Mouse (Mus musculus): ENCODE results near the gene Thg1l. TPM values are rescaled to one million over a fixed set of nuclear protein-coding genes. Genes with fewer than 3 reads are reported as not detected.

The Thg1l gene
- polyA plus RNA-seq, 1 experiment from 2014 or later: 9.4 TPM

- Histone ChIP-seq H3K4me2 (replicated peaks) (no peak overlapping the region), H3K36me3 (replicated peaks; ENCODE audit: control insufficient read depth, insufficient read depth) (peaks cover 38% of the 10 kb centered on the region), H3K27ac (no peak overlapping the region), H3K9ac (no peak overlapping the region), H3K9me3 (ENCODE audit: control insufficient read depth, low read length) (no peaks in the 10 kb centered on the region), H3K4me1 (replicated peaks; ENCODE audit: control insufficient read depth, insufficient read depth, low read length) (peaks cover 21% of the 10 kb centered on the region; the same call in 1 of the 2 replicates), H3K27me3 (ENCODE audit: control insufficient read depth, insufficient read depth, low read length) (no peaks in the 10 kb centered on the region), H3K4me3 (replicated peaks; ENCODE audit: low read length) (no peak overlapping the region)
- ATAC-seq (ENCODE audit: low FRiP score): no peak
- DNase-seq (ENCODE audit: low spot score): no peak
- WGBS: 88% methylated on average over 8 of the region's 8 CpGs
These were observed 16.4 kb downstream of the Thg1l start for GRCm38 (mm10) chr11:45938917-45939316.

DNA sequence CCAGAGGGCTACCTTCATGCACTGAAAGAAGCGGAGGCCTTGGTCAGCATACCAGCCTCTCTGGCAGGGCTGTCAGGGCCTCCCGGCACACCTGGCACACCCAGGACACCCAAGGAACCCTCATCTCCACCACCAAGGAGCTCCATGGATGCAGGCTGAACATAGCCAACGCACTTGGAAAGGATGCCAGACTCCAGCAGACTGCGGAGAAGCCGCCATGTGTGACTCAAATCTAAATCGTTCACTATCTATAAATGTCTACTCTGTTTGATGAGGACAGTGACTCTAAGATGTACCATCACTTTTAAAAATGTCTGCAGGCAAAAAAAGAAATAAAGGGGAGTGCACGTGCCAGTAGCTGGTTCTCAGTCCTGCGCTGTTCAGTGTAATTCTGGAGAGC is 17.8 kb downstream of the Thg1l start:
- no peak overlapping the region for H3K4me2 ChIP-seq (replicated peaks)
- 0 out of 2 replicates have a peak, but pooled peaks cover 6% of the 10 kb centered on the region for H3K4me1 ChIP-seq (replicated peaks; ENCODE audit: control insufficient read depth, insufficient read depth, low read length)
- H3K4me3 ChIP-seq (replicated peaks; ENCODE audit: low read length): no peak overlapping the region
- H3K27me3 ChIP-seq (ENCODE audit: control insufficient read depth, insufficient read depth, low read length): no peaks in the 10 kb centered on the region
- ATAC-seq (ENCODE audit: low FRiP score) (no peak), DNase-seq (ENCODE audit: low spot score) (no peak)
- no peak overlapping the region for H3K27ac ChIP-seq
- H3K9ac ChIP-seq: no peak overlapping the region
- peaks cover 52% of the 10 kb centered on the region for H3K36me3 ChIP-seq (replicated peaks; ENCODE audit: control insufficient read depth, insufficient read depth)
- H3K9me3 ChIP-seq (ENCODE audit: control insufficient read depth, low read length): no peaks in the 10 kb centered on the region
- WGBS: 98% methylated on average over 8 of the region's 8 CpGs

DNA sequence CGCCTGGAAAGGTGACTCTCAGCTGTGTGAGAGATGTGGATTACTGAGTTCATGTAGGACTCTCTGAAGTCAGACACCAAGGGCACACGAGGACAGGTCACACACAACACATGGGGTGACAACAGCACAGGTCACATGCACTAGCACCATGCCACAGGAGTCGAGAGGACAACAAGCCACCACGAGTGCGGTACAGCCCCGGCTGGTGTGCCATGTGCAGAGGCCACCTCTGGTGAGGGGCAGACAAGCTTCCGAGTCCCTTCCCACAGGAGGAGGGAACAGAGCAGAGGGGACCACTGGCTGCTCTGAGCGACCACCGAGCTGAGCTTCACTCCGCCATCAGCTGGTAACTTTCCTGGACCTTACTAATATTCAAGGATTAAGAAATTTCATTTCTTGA is 22.5 kb downstream of the Thg1l start:
- no peaks in the 10 kb centered on the region for H3K4me1 ChIP-seq (replicated peaks; ENCODE audit: control insufficient read depth, insufficient read depth, low read length)
- peaks cover 78% of the 10 kb centered on the region for H3K36me3 ChIP-seq (replicated peaks; ENCODE audit: control insufficient read depth, insufficient read depth)
- no peak overlapping the region for H3K27ac ChIP-seq
- no peak for ATAC-seq (ENCODE audit: low FRiP score)
- H3K9me3 ChIP-seq (ENCODE audit: control insufficient read depth, low read length): no peaks in the 10 kb centered on the region
- H3K9ac ChIP-seq: no peak overlapping the region
- no peak overlapping the region for H3K4me3 ChIP-seq (replicated peaks; ENCODE audit: low read length)
- no peak overlapping the region for H3K4me2 ChIP-seq (replicated peaks)
- no peaks in the 10 kb centered on the region for H3K27me3 ChIP-seq (ENCODE audit: control insufficient read depth, insufficient read depth, low read length)
- DNase-seq (ENCODE audit: low spot score): no peak
- WGBS: 92% methylated on average over 10 of the region's 10 CpGs

GRCm38 (mm10) chr11:45929541-45929940 is 25.8 kb downstream of the Thg1l start:
- Histone ChIP-seq H3K27me3 (ENCODE audit: control insufficient read depth, insufficient read depth, low read length) (no peaks in the 10 kb centered on the region), H3K4me2 (replicated peaks) (no peak overlapping the region), H3K9ac (no peak overlapping the region), H3K9me3 (ENCODE audit: control insufficient read depth, low read length) (no peaks in the 10 kb centered on the region), H3K4me3 (replicated peaks; ENCODE audit: low read length) (no peak overlapping the region), H3K4me1 (replicated peaks; ENCODE audit: control insufficient read depth, insufficient read depth, low read length) (no peaks in the 10 kb centered on the region; the same call in 1 of the 2 replicates), H3K27ac (no peak overlapping the region), H3K36me3 (replicated peaks; ENCODE audit: control insufficient read depth, insufficient read depth) (peaks cover 47% of the 10 kb centered on the region)
- DNase-seq (ENCODE audit: low spot score): no peak
- ATAC-seq (ENCODE audit: low FRiP score): no peak
- WGBS: 88% methylated on average over 10 of the region's 10 CpGs

GRCm38 (mm10) chr11:45927456-45927855 is 27.8 kb downstream of the Thg1l start:
- Histone ChIP-seq H3K9me3 (ENCODE audit: control insufficient read depth, low read length) (no peaks in the 10 kb centered on the region), H3K27ac (no peak overlapping the region), H3K9ac (no peak overlapping the region), H3K4me3 (replicated peaks; ENCODE audit: low read length) (no peak overlapping the region), H3K4me1 (replicated peaks; ENCODE audit: control insufficient read depth, insufficient read depth, low read length) (peaks cover 3% of the 10 kb centered on the region; the same call in 1 of the 2 replicates), H3K36me3 (replicated peaks; ENCODE audit: control insufficient read depth, insufficient read depth) (peaks cover 26% of the 10 kb centered on the region), H3K4me2 (replicated peaks) (no peak overlapping the region), H3K27me3 (ENCODE audit: control insufficient read depth, insufficient read depth, low read length) (no peaks in the 10 kb centered on the region)
- ATAC-seq (ENCODE audit: low FRiP score) (no peak), DNase-seq (ENCODE audit: low spot score) (no peak)
- WGBS: 61% methylated on average over 5 of the region's 5 CpGs

DNA sequence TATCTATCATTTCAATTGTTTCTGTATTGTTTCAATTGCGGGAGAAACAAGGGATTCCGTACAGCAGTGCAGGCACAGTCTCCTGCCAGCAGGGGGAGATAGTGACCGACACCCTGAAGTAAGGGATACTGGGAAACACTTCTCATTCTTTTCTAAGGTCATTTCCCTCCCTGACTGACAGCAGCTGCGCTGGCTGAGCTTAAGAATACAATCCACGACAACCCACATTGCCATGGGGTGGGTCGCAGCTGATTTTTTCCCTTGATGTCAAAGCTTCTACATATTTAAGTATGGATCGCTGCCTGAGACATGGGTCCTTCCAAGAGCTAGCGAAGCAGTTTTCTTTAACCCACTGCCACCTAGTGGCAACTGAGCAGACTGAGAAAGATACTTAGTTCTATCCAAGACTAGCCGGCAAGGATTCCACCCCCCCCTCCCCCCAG is 28.6 kb downstream of the Thg1l start:
- Histone ChIP-seq H3K4me2 (replicated peaks) (peak overlapping the region; percentile 54), H3K36me3 (replicated peaks; ENCODE audit: control insufficient read depth, insufficient read depth) (peaks cover 19% of the 10 kb centered on the region), H3K4me3 (replicated peaks; ENCODE audit: low read length) (peak overlapping the region; percentile 29), H3K4me1 (replicated peaks; ENCODE audit: control insufficient read depth, insufficient read depth, low read length) (peaks cover 6% of the 10 kb centered on the region), H3K9ac (peak overlapping the region; percentile 39; the same call in 1 of the 2 replicates), H3K27me3 (ENCODE audit: control insufficient read depth, insufficient read depth, low read length) (no peaks in the 10 kb centered on the region), H3K9me3 (ENCODE audit: control insufficient read depth, low read length) (no peaks in the 10 kb centered on the region), H3K27ac (peak overlapping the region; percentile 3; the same call in 1 of the 2 replicates)
- DNase-seq (ENCODE audit: low spot score): peak; percentile 87
- WGBS: under 1% methylated on average over 9 of the region's 9 CpGs
- peak; percentile 90 for ATAC-seq (ENCODE audit: low FRiP score)

- no peak overlapping the region for H3K9ac ChIP-seq
- ATAC-seq (ENCODE audit: low FRiP score): no peak
- H3K9me3 ChIP-seq (ENCODE audit: control insufficient read depth, low read length): no peaks in the 10 kb centered on the region
- no peak overlapping the region for H3K27ac ChIP-seq
- H3K4me2 ChIP-seq (replicated peaks): no peak overlapping the region
- H3K36me3 ChIP-seq (replicated peaks; ENCODE audit: control insufficient read depth, insufficient read depth): peaks cover 12% of the 10 kb centered on the region
- H3K4me3 ChIP-seq (replicated peaks; ENCODE audit: low read length): no peak overlapping the region
- no peaks in the 10 kb centered on the region for H3K27me3 ChIP-seq (ENCODE audit: control insufficient read depth, insufficient read depth, low read length)
- H3K4me1 ChIP-seq (replicated peaks; ENCODE audit: control insufficient read depth, insufficient read depth, low read length): peaks cover 14% of the 10 kb centered on the region
- 38% methylated on average over 6 of the region's 6 CpGs for WGBS
- no peak for DNase-seq (ENCODE audit: low spot score)
These were observed 29.9 kb downstream of the Thg1l start for GRCm38 (mm10) chr11:45925436-45925835.

- no peaks in the 10 kb centered on the region for H3K9me3 ChIP-seq (ENCODE audit: control insufficient read depth, low read length)
- DNase-seq (ENCODE audit: low spot score) (no peak), ATAC-seq (ENCODE audit: low FRiP score) (peak; percentile 65; the same call in 1 of the 2 replicates)
- no peaks in the 10 kb centered on the region for H3K36me3 ChIP-seq (replicated peaks; ENCODE audit: control insufficient read depth, insufficient read depth)
- 0 out of 2 replicates have a peak overlapping the region, but pooled peaks have one; percentile 18 for H3K9ac ChIP-seq
- no peak overlapping the region for H3K4me3 ChIP-seq (replicated peaks; ENCODE audit: low read length)
- H3K27ac ChIP-seq: peak overlapping the region; percentile 77
- H3K27me3 ChIP-seq (ENCODE audit: control insufficient read depth, insufficient read depth, low read length): no peaks in the 10 kb centered on the region
- H3K4me2 ChIP-seq (replicated peaks): peak overlapping the region; percentile 28
- H3K4me1 ChIP-seq (replicated peaks; ENCODE audit: control insufficient read depth, insufficient read depth, low read length): peaks cover 14% of the 10 kb centered on the region
- WGBS: 5% methylated on average over 10 of the region's 10 CpGs
These were observed 33.8 kb downstream of the Thg1l start for GRCm38 (mm10) chr11:45921480-45921898.

GRCm38 (mm10) chr11:45921026-45921425 is 34.3 kb downstream of the Thg1l start:
- H3K27me3 ChIP-seq (ENCODE audit: control insufficient read depth, insufficient read depth, low read length): no peaks in the 10 kb centered on the region
- 0 out of 2 replicates have a peak overlapping the region, but pooled peaks have one; percentile 18 for H3K9ac ChIP-seq
- H3K4me1 ChIP-seq (replicated peaks; ENCODE audit: control insufficient read depth, insufficient read depth, low read length): peaks cover 14% of the 10 kb centered on the region
- no peak for ATAC-seq (ENCODE audit: low FRiP score)
- H3K4me2 ChIP-seq (replicated peaks): peak overlapping the region; percentile 28; the same call in 1 of the 2 replicates
- 41% methylated on average over 8 of the region's 8 CpGs for WGBS
- H3K9me3 ChIP-seq (ENCODE audit: control insufficient read depth, low read length): no peaks in the 10 kb centered on the region
- H3K4me3 ChIP-seq (replicated peaks; ENCODE audit: low read length): no peak overlapping the region
- no peak for DNase-seq (ENCODE audit: low spot score)
- peak overlapping the region; percentile 77 for H3K27ac ChIP-seq
- H3K36me3 ChIP-seq (replicated peaks; ENCODE audit: control insufficient read depth, insufficient read depth): no peaks in the 10 kb centered on the region

DNA sequence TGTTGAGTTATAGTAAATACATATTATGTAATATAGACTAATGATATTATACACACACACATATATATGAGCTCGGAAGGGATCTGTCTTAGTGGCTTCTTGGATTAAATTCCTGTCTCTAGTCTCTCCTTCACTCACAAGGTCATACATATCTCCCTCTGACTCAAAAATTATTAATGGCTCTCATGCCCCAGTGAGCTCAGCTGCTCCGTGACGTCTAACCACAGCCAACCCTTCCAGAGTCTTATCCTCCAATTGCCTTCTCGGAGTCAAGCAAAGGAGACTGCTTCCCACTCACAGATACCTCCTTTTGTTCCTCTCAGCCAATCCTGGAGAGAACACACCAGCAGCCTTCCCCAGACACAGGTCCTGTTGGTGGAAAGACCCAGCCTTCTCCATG is 36.5 kb downstream of the Thg1l start:
- no peaks in the 10 kb centered on the region for H3K36me3 ChIP-seq (replicated peaks; ENCODE audit: control insufficient read depth, insufficient read depth)
- DNase-seq (ENCODE audit: low spot score): no peak
- H3K4me1 ChIP-seq (replicated peaks; ENCODE audit: control insufficient read depth, insufficient read depth, low read length): peaks cover 14% of the 10 kb centered on the region
- H3K27me3 ChIP-seq (ENCODE audit: control insufficient read depth, insufficient read depth, low read length): no peaks in the 10 kb centered on the region
- no peak overlapping the region for H3K27ac ChIP-seq
- no peak overlapping the region for H3K4me3 ChIP-seq (replicated peaks; ENCODE audit: low read length)
- H3K9ac ChIP-seq: no peak overlapping the region
- 60% methylated on average over 4 of the region's 4 CpGs for WGBS
- no peaks in the 10 kb centered on the region for H3K9me3 ChIP-seq (ENCODE audit: control insufficient read depth, low read length)
- no peak overlapping the region for H3K4me2 ChIP-seq (replicated peaks)
- ATAC-seq (ENCODE audit: low FRiP score): no peak

Measured in hindbrain, embryonic 14.5 days (tissue).